Mouse (Mus musculus): ENCODE results near the gene Lrmda.

Lrmda gene

GRCm38 (mm10) chr14:22589503-22590215 is 570.1 kb downstream of the Lrmda start:
- DNase-seq (ENCODE audit: low spot score) = no peak

GRCm38 (mm10) chr14:22591186-22591585 is 571.7 kb downstream of the Lrmda start:
- DNase-seq (ENCODE audit: low spot score) = no peak

- no peak for DNase-seq (ENCODE audit: low spot score)
These were observed 578.0 kb downstream of the Lrmda start for GRCm38 (mm10) chr14:22597508-22597907.

GRCm38 (mm10) chr14:22598638-22599037 is 579.1 kb downstream of the Lrmda start:
- no peak for DNase-seq (ENCODE audit: low spot score)

- no peak for DNase-seq (ENCODE audit: low spot score)
These were observed 580.7 kb downstream of the Lrmda start for GRCm38 (mm10) chr14:22600166-22600565.

- no peak for DNase-seq (ENCODE audit: low spot score)
These were observed 582.8 kb downstream of the Lrmda start for GRCm38 (mm10) chr14:22602308-22602707.

GRCm38 (mm10) chr14:22608599-22608998 is 589.1 kb downstream of the Lrmda start:
- no peak for DNase-seq (ENCODE audit: low spot score)

- DNase-seq (ENCODE audit: low spot score) = no peak
These were observed 590.0 kb downstream of the Lrmda start for GRCm38 (mm10) chr14:22609261-22610245.

GRCm38 (mm10) chr14:22611011-22611410 is 591.5 kb downstream of the Lrmda start:
- DNase-seq (ENCODE audit: low spot score) = no peak

GRCm38 (mm10) chr14:22620191-22620590 is 600.7 kb downstream of the Lrmda start:
- DNase-seq (ENCODE audit: low spot score) = no peak

- DNase-seq (ENCODE audit: low spot score) = no peak
These were observed 602.4 kb downstream of the Lrmda start for GRCm38 (mm10) chr14:22621941-22622340.

- DNase-seq (ENCODE audit: low spot score) = no peak
These were observed 607.8 kb downstream of the Lrmda start for GRCm38 (mm10) chr14:22627105-22627829.

GRCm38 (mm10) chr14:22630361-22630867 is 610.9 kb downstream of the Lrmda start:
- no peak for DNase-seq (ENCODE audit: low spot score)

- DNase-seq (ENCODE audit: low spot score) = no peak
These were observed 614.1 kb downstream of the Lrmda start for GRCm38 (mm10) chr14:22633612-22634011.

- DNase-seq (ENCODE audit: low spot score) = no peak
These were observed 624.0 kb downstream of the Lrmda start for GRCm38 (mm10) chr14:22643494-22643893.

GRCm38 (mm10) chr14:22647879-22648611 is 628.5 kb downstream of the Lrmda start:
- peak; percentile 15 for DNase-seq (ENCODE audit: low spot score)

GRCm38 (mm10) chr14:22649411-22649911 is 629.9 kb downstream of the Lrmda start:
- DNase-seq (ENCODE audit: low spot score) = no peak

- DNase-seq (ENCODE audit: low spot score) = peak; percentile 40
These were observed 630.8 kb downstream of the Lrmda start for GRCm38 (mm10) chr14:22649985-22650984.

GRCm38 (mm10) chr14:22651131-22651952 is 631.8 kb downstream of the Lrmda start:
- DNase-seq (ENCODE audit: low spot score) = no peak
